Mouse (Mus musculus) G1E (cell line): ENCODE measurements around the gene Slc25a33. TPM values are rescaled to one million over a fixed set of nuclear protein-coding genes. Genes with fewer than 3 reads are reported as not detected.

Experiments
- ATAC-seq: 2 replicates; pipeline ENCODE4 v1.8.0; 2016; ENCODE audit warnings: mild to moderate bottlenecking; ENCODE audit not compliant: insufficient number of reproducible peaks, poor library complexity, low FRiP score, severe bottlenecking; ENCODE audit errors: extremely low read depth
- DNase-seq: peaks from one replicate; pipeline ENCODE4 v3.0.0; 2012; ENCODE audit warnings: low spot score
- H3K27me3 ChIP-seq: 2 replicates; pipeline ENCODE4 v1.6.1; 2012; ENCODE audit warnings: mild to moderate bottlenecking, low read length, inconsistent platforms; ENCODE audit not compliant: insufficient read depth
- H3K36me3 ChIP-seq: replicated peaks from 2 replicates; pipeline ENCODE3; 2012; ENCODE audit warnings: mild to moderate bottlenecking, inconsistent platforms
- H3K4me1 ChIP-seq: 2 replicates; pipeline ENCODE4 v1.6.1; 2012; ENCODE audit warnings: low read depth, low read length, inconsistent platforms, mixed read lengths; ENCODE audit not compliant: insufficient read depth
- H3K4me3 ChIP-seq: 2 replicates; pipeline ENCODE4 v1.5.1; 2012; ENCODE audit warnings: low read depth, mild to moderate bottlenecking, inconsistent platforms, low read length, moderate library complexity, mixed read lengths
- H3K9me3 ChIP-seq: replicated peaks from 2 replicates; pipeline ENCODE4 v1.6.1; 2012; ENCODE audit warnings: inconsistent platforms
- CTCF ChIP-seq: IDR thresholded peaks from 2 replicates; pipeline ENCODE4 v1.5.1; 2012; ENCODE audit warnings: low read depth, low read length, inconsistent platforms, mixed read lengths
- GATA1 ChIP-seq: IDR thresholded peaks from 2 replicates; pipeline ENCODE4 v1.6.1; 2012; ENCODE audit warnings: borderline replicate concordance, low read length, inconsistent platforms, mixed read lengths
- GATA2 ChIP-seq: IDR thresholded peaks from 2 replicates; pipeline ENCODE4 v1.6.1; 2012; ENCODE audit warnings: low read depth, low read length, inconsistent platforms, borderline replicate concordance
- POLR2AphosphoS5 ChIP-seq: IDR thresholded peaks from 2 replicates; pipeline ENCODE4 v1.6.1; 2012; ENCODE audit warnings: low read depth, low read length, inconsistent platforms; ENCODE audit not compliant: insufficient replicate concordance
- TAL1 ChIP-seq: conservative IDR thresholded peaks from 2 replicates; pipeline ENCODE4 v1.6.1; 2012; ENCODE audit warnings: low read depth, low read length, inconsistent platforms, mixed read lengths
- polyA plus RNA-seq: library from polyadenylated mRNA; stranded (reverse); fragments of >175 nt; gene quantifications from 2 replicates; pipeline ENCODE4 v1.2.3, GENCODE M21; 2012
- total RNA-seq, 2 experiments: library from RNA; stranded (forward) in 1 of 2; stranded (reverse) in 1 of 2; fragments of 200-1000 nt in 1 of 2; fragments of >200 nt in 1 of 2; fragmentation: Nextera tagmentation in 1 of 2; gene quantifications; 2 replicates each; pipeline ENCODE4 v1.2.3; 2014 to 2017

Gene Slc25a33
- total and polyA plus RNA-seq, 3 experiments = 2.3 to 4.9 (median 3.7) TPM

- DNase-seq (peak; percentile 45), ATAC-seq (no peak)
- Histone ChIP-seq H3K4me1 (peaks cover 8% of the 10 kb centered on the region), H3K4me3 (no peak overlapping the region), H3K27me3 (no peaks in the 10 kb centered on the region), H3K36me3 (peaks cover 93% of the 10 kb centered on the region), H3K9me3 (no peaks in the 10 kb centered on the region)
- TF ChIP-seq POLR2AphosphoS5 (no peak), GATA2 (no peak), GATA1 (no peak), CTCF (peak; percentile 60; the same call in 1 of the 2 replicates), TAL1 (no peak)
Observed at GRCm38 (mm10) chr4:149725661-149726350, 48.3 kb downstream of the Slc25a33 start.

GRCm38 (mm10) chr4:149724916-149725470 lies 49.1 kb downstream of the Slc25a33 start:
- H3K9me3 ChIP-seq = no peaks in the 10 kb centered on the region
- H3K27me3 ChIP-seq = no peaks in the 10 kb centered on the region
- no peak overlapping the region for H3K4me3 ChIP-seq
- no peak for TF ChIP-seq CTCF
- TF ChIP-seq GATA1 = no peak
- TF ChIP-seq GATA2 = no peak
- no peak for TF ChIP-seq POLR2AphosphoS5
- no peak for TF ChIP-seq TAL1
- peaks cover 96% of the 10 kb centered on the region for H3K36me3 ChIP-seq
- DNase-seq = no peak
- peaks cover 8% of the 10 kb centered on the region for H3K4me1 ChIP-seq
- no peak for ATAC-seq

DNA sequence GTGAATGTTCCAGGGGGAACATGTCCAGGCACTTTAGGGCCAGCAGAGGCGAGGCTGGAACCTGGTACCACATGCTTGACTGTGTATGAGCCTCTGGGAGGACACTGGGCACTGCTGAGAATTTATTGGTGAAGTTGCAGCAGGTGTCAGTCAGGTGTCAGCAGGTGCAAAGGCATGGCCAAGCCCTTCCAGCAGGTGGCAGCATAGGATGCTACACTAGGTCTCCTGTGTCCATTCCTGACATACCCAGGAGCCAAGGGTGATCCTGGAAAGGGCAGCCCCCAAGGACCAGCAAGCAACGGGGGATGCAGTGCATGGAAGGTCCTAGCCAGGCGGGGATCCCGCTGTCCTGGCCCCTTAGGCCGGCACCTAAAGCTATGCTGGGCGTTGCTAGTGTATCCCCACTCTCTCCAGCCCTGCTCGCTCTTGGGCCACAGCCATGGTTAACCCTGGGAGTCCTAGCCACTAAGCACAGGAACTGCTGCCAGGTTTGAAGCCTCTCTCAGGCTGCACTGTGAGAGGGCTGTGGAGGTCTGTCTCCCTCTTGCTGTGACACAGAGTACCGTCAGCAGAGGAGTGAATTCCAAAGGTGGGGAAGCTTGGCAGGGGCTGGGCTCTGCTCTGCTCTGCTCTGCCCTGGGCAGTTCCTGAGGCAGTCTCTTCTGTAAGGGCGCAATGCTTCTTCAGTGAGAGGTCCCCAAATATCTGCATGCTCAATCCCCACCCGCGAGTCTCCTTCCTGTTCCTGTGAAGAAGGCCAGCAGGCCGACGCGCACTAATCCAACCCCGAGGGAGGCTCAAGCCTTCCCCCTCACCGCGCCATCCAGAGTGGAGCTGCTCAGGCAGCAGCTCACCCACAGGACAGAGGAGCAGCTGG lies 50.0 kb downstream of the Slc25a33 start:
- ATAC-seq (no peak), DNase-seq (no peak)
- Histone ChIP-seq H3K4me1 (peaks cover 8% of the 10 kb centered on the region), H3K4me3 (no peak overlapping the region), H3K27me3 (no peaks in the 10 kb centered on the region), H3K9me3 (no peaks in the 10 kb centered on the region), H3K36me3 (peaks cover 96% of the 10 kb centered on the region)
- no peak for TF ChIP-seq TAL1
- TF ChIP-seq POLR2AphosphoS5 = no peak
- no peak for TF ChIP-seq GATA2
- no peak for TF ChIP-seq CTCF
- no peak for TF ChIP-seq GATA1

DNA sequence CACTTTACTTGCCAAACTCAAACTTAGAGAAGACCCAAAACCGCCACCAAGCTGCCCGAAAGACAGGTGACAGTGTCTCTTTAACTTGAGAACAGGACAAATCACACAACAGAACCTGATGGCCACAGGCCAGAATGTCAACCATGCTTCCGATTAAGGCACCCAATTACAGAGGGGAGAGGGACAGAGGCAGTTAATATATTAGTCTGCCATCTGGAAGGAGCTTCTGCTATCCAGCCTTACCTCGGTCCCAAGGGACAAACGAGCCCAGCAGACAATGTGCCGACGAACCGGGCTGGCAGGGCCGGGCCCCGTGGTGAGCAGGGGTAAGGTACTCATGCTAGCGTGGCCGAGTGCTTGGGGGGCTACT lies 51.1 kb downstream of the Slc25a33 start:
- Histone ChIP-seq H3K4me3 (no peak overlapping the region), H3K36me3 (peaks cover 98% of the 10 kb centered on the region), H3K9me3 (no peaks in the 10 kb centered on the region), H3K4me1 (peaks cover 8% of the 10 kb centered on the region), H3K27me3 (no peaks in the 10 kb centered on the region)
- DNase-seq (no peak), ATAC-seq (no peak)
- no peak for TF ChIP-seq TAL1
- TF ChIP-seq POLR2AphosphoS5 = no peak
- no peak for TF ChIP-seq GATA1
- TF ChIP-seq CTCF = no peak
- TF ChIP-seq GATA2 = no peak

DNA sequence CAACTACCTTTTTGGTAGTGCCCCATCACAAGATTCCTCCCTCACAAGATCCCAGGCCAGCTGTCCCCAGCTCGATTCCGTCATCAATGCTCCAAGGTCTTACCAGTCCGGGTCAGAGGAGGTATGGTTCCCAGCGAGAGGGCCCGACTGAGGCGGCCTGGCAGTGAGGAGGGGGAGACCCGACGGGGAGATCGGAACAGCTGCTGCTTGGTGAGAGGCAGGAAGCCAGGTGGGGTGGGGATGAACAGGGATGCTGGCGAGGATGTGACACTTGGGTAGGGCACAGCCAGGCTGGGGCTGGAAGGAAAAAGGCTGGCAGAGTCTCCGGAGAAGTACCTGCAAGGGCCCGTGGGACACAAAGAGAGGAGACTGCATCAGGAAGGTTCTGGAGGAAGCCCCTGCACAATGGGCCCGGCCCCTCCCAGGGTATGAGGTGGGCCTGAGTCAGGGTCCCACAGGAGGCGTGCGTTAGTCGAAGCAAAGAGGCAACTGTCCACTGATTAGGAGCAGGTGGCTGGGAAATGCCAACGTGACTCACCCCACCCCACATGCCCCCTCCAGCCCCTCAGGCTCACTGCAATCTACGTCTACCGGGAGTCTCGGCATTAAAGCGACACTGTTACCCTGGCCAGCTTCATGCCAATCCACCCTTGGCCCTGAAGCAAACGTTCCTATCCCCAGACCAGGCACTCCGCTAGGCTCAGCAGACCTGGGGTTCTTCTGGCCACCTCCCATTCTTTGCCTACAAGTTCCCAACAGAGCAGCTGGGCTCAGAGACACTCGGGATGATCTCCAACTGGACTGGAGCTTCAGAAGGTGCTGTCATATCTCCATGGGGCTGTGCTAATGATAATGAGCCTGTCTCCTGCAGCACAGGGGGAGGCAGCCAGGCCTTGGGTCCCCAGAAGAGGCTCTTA lies 51.7 kb downstream of the Slc25a33 start:
- ATAC-seq (no peak), DNase-seq (no peak)
- H3K4me3 ChIP-seq = no peak overlapping the region
- TF ChIP-seq CTCF = no peak
- no peak for TF ChIP-seq TAL1
- TF ChIP-seq POLR2AphosphoS5 = no peak
- no peak for TF ChIP-seq GATA2
- TF ChIP-seq GATA1 = no peak
- peaks cover 8% of the 10 kb centered on the region for H3K4me1 ChIP-seq
- no peaks in the 10 kb centered on the region for H3K9me3 ChIP-seq
- H3K27me3 ChIP-seq = no peaks in the 10 kb centered on the region
- H3K36me3 ChIP-seq = peaks cover 98% of the 10 kb centered on the region
